Mouse (Mus musculus) megakaryocyte, adult 5-6 weeks (primary cell): ENCODE measurements around the gene Smim1. TPM values are rescaled to one million over a fixed set of nuclear protein-coding genes. Genes with fewer than 3 reads are reported as not detected.

Experiments used
- total RNA-seq, 2 experiments: library from RNA; stranded (forward) in 1 of 2; stranded (reverse) in 1 of 2; fragments of 153-499, 151-499 nt in 1 of 2; fragments of 221-1000, 200-1000 nt in 1 of 2; gene quantifications; 2 replicates each; pipeline versions ENCODE4 v1.2.3 to v1.2.4; 2015 to 2017

Smim1 gene
- total RNA-seq, 2 experiments from 2014 or later, result 0.26 to 0.62 TPM

Other genes with a start within 250 kb of the Smim1 start
- 38.8 and 52.5 TPM in 2 replicates for gene A430005L14Rik, start 69.0 kb downstream of the Smim1 start, total RNA-seq (2015)
- 35.3 and 35.9 TPM in 2 replicates for gene A430005L14Rik, start 69.0 kb downstream of the Smim1 start, total RNA-seq (2017)
- gene Dffb, start 51.1 kb downstream of the Smim1 start, total RNA-seq (2015), result 6.7 and 8.4 TPM in 2 replicates
- gene Dffb, start 51.1 kb downstream of the Smim1 start, total RNA-seq (2017), result 8.6 and 13.8 TPM in 2 replicates
- gene Cep104, start 51.0 kb downstream of the Smim1 start, total RNA-seq (2015), result 4.0 and 4.3 TPM in 2 replicates
- 4.3 and 5.3 TPM in 2 replicates for gene Cep104, start 51.0 kb downstream of the Smim1 start, total RNA-seq (2017)
- 7.0 and 11.4 TPM in 2 replicates for gene Lrrc47, start 14.5 kb downstream of the Smim1 start, total RNA-seq (2015)
- 11.3 and 21.1 TPM in 2 replicates for gene Lrrc47, start 14.5 kb downstream of the Smim1 start, total RNA-seq (2017)
- not detected in 2 replicates for gene Ccdc27, start 16.4 kb upstream of the Smim1 start, total RNA-seq (2015)
- not detected in 2 replicates for gene Ccdc27, start 16.4 kb upstream of the Smim1 start, total RNA-seq (2017)
- not detected in 2 replicates for gene Trp73, start 114.0 kb upstream of the Smim1 start, total RNA-seq (2015)
- not detected in 2 replicates for gene Trp73, start 114.0 kb upstream of the Smim1 start, total RNA-seq (2017)
- 9.6 and 9.8 TPM in 2 replicates for gene Wrap73, start 116.1 kb upstream of the Smim1 start, total RNA-seq (2015)
- gene Wrap73, start 116.1 kb upstream of the Smim1 start, total RNA-seq (2017), result 3.6 and 5.3 TPM in 2 replicates
- gene Tprgl, start 134.4 kb upstream of the Smim1 start, total RNA-seq (2015), result 75.5 and 90.9 TPM in 2 replicates
- gene Tprgl, start 134.4 kb upstream of the Smim1 start, total RNA-seq (2017), result 52.4 and 57.3 TPM in 2 replicates
- not detected in 2 replicates for gene Megf6, start 144.5 kb upstream of the Smim1 start, total RNA-seq (2015)
- gene Megf6, start 144.5 kb upstream of the Smim1 start, total RNA-seq (2017), result 0.04 TPM in 1 of 2 replicates, not detected in the other